Comparison of ENCODE assay signal across 19 mouse cellular contexts in the genomic region with DNA sequence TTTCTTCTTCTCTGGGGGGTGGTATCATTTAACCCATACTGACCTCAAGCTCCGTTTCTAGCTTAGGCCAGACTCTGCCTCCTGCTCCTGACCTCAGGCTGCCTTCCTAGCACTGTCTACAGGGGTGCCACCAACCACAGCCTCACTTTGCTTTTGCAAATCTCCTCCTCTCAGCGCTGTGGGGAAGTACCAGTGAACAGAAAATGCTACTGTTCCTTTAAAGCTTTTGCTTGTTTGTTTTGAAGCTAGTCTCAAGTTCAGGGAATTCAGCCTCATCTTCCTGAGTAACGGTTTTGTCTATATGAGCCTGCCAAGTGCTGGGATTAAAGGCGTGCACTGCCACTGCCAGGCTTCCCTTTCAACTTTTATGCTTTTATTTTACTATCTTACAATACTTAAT. TPM values are rescaled to one million over a fixed set of nuclear protein-coding genes. Genes with fewer than 3 reads are reported as not detected.
"Had no signal": no experiment of that assay in that cellular context is flagged by ENCODE, and none has a peak within 500 bp of the region (broad histone marks: within the 10 kb centered on the region; RNA-seq: fewer than 3 reads in every experiment).

No protein-coding gene starts in this region.

- H3K4me2 ChIP-seq: neural tube, embryonic 13.5 days; neural tube, embryonic 15.5 days; stomach, embryonic 15.5 days had no signal

- H3K27me3 ChIP-seq: neural tube, embryonic 13.5 days; neural tube, embryonic 15.5 days; stomach, embryonic 15.5 days had no signal

- H3K9ac ChIP-seq: neural tube, embryonic 13.5 days; neural tube, embryonic 15.5 days; stomach, embryonic 15.5 days had no signal

- DNase-seq: retina, postnatal 1 day; right cerebral cortex, adult 18-20 months; right cerebral cortex, postnatal 14 days; right cerebral cortex, postnatal 25 days; right cerebral cortex, postnatal 4 days; spleen, adult 18-20 months; thymus, adult 18-20 months; thymus, adult 2 months; thymus, postnatal 14 days; thymus, postnatal 25 days; thymus, postnatal 36 days; thymus, postnatal 4 days had no signal

- H3K27ac ChIP-seq: neural tube, embryonic 13.5 days; neural tube, embryonic 15.5 days; stomach, embryonic 15.5 days; stomach, postnatal 0 days had no signal

- H3K4me1 ChIP-seq: neural tube, embryonic 13.5 days; neural tube, embryonic 15.5 days; stomach, embryonic 15.5 days had no signal

- H3K9me3 ChIP-seq: neural tube, embryonic 13.5 days; neural tube, embryonic 15.5 days; stomach, embryonic 15.5 days had no signal

- H3K4me3 ChIP-seq: neural tube, embryonic 13.5 days; neural tube, embryonic 15.5 days; stomach, embryonic 15.5 days had no signal

- H3K36me3 ChIP-seq: neural tube, embryonic 13.5 days; neural tube, embryonic 15.5 days; stomach, embryonic 15.5 days had no signal

RNA-seq across cellular contexts. Expression of a gene that starts 5.8 kb away (rescaled TPM):
- total RNA-seq: neutrophil, adult 5-6 weeks had no signal
- polyA plus RNA-seq: small intestine, adult 2 months; spleen, adult 2 months had no signal
